Mouse (Mus musculus): ENCODE results near the gene Psors1c2.

The Psors1c2 gene

GRCm38 (mm10) chr17:35557351-35557750 is 24.4 kb downstream of the Psors1c2 start:
- DNase-seq (ENCODE audit: low spot score), result peak; percentile 45

- no peak for DNase-seq (ENCODE audit: low spot score)
Observed at GRCm38 (mm10) chr17:35558216-35558615, 25.2 kb downstream of the Psors1c2 start.

- no peak for DNase-seq (ENCODE audit: low spot score)
Observed at GRCm38 (mm10) chr17:35567150-35567549, 34.1 kb downstream of the Psors1c2 start, which contains the start of gene 2300002M23Rik. Gene 2300002M23Rik, plus strand, starts transcription at chr17:35567450.

GRCm38 (mm10) chr17:35567767-35568166 is 34.8 kb downstream of the Psors1c2 start:
- DNase-seq (ENCODE audit: low spot score), result no peak

GRCm38 (mm10) chr17:35569091-35569944 is 36.3 kb downstream of the Psors1c2 start:
- no peak for DNase-seq (ENCODE audit: low spot score)

GRCm38 (mm10) chr17:35570836-35571235 is 37.8 kb downstream of the Psors1c2 start:
- DNase-seq (ENCODE audit: low spot score), result no peak

- no peak for DNase-seq (ENCODE audit: low spot score)
Observed at GRCm38 (mm10) chr17:35571477-35571876, 38.5 kb downstream of the Psors1c2 start.

GRCm38 (mm10) chr17:35578211-35578610 is 45.2 kb downstream of the Psors1c2 start:
- DNase-seq (ENCODE audit: low spot score), result peak; percentile 89

GRCm38 (mm10) chr17:35582900-35583299 is 49.9 kb downstream of the Psors1c2 start:
- no peak for DNase-seq (ENCODE audit: low spot score)
